Mouse (Mus musculus): ENCODE measurements at regions not wholly inside any gene's neighbourhood (a gene's known extent, or its start where the extent isn't known, plus 50 kb on each side); places are given as distances from the start of the nearest gene placed in this dataset.
A peak's percentile ranks its signal among the peaks of the same experiment; 100 is the strongest.

DNA sequence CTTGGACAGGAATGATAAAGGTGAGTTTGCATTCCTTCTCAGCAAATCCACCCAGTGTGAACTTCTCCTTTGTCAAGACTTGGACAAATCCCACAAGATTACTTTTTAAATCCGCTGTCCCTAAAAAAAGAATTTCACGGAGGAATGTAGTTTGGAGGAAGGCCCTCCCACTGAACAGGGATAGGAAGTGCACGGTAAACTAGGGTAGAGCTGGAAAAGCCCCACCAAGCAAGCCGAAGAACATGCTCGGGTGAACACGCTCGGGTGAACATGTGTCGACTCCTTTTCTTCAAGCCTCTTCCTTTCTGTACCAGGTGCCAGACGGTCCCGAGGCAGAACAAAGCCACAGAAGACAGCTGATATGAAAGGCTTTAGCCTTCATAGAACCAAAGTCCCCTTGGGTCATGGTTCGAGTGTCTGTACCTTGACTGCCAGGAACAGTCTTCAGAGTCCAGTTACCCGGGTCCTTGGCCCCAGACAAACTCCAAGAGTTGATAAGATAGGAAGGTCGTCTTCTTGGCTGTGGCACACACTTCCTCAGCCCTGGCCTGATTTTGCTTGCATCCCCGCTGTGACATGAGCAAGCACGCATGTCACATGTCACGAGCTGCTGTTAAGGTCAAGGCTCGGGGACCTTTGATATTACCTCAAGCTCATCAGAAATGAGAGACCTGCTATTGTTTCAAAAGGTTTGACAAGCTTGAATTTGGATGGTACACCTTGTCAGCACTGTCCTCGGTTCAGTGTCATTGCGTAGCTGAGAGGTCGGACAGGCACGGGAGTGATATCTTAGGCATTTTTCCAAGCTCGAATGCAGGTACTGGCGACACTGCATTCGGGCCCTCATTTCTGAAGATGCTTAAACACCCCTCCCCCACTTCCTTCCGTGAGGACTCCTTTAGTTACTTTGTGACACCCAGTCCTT is 51.5 kb upstream of the Ryk start:
- no peak for ATAC-seq
- Histone ChIP-seq H3K9ac (replicated peaks; ENCODE audit: low read depth, low read length) (no peak overlapping the region), H3K36me3 (ENCODE audit: control insufficient read depth, insufficient read depth) (no peaks in the 10 kb centered on the region), H3K27ac (ENCODE audit: low read length) (no peak overlapping the region), H3K9me3 (ENCODE audit: control insufficient read depth, low read length) (no peaks in the 10 kb centered on the region), H3K4me2 (ENCODE audit: low read length) (no peak overlapping the region), H3K4me3 (replicated peaks; ENCODE audit: low read length) (no peak overlapping the region), H3K4me1 (replicated peaks; ENCODE audit: control insufficient read depth, insufficient read depth, low read length) (no peaks in the 10 kb centered on the region), H3K27me3 (replicated peaks; ENCODE audit: control insufficient read depth, insufficient read depth, low read length) (no peaks in the 10 kb centered on the region)
- WGBS, result 64% methylated on average over 25 of the region's 25 CpGs

DNA sequence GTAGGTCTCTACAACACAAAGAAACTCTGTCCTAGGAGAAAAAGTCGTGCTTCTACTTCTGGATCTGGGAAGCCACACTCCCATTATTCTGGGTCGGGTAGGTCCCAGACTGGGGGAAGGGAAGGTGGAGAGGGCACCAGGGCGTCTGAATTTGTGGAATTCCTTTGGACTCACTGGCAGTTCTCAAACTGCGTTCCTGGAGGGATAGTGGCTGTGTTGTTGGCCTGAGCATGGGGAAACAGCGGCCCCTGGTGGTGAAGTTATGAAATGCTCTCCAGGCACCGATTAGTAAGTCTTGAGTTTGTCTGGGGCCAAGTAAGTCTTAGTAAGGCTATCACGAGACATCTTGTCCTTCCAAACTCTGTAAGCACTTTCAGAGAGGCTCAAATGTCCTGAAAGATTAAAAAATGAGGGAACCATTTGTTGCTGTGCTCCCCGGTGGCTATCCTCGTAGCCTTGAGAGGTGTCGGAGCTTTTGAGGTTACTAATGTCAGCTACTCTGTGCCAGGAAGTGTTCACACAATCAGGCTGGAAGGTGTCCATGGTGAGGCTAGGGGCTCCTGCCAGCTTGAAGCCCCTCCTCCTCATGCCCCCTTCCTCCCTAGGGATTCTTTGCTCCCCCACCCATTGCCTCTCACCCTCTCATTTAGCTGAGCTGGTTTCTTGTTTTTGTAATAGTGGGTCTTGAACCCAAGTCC is 50.2 kb upstream of the Ryk start:
- no peaks in the 10 kb centered on the region for H3K27me3 ChIP-seq (replicated peaks; ENCODE audit: control insufficient read depth, insufficient read depth, low read length)
- no peaks in the 10 kb centered on the region for H3K36me3 ChIP-seq (ENCODE audit: control insufficient read depth, insufficient read depth)
- H3K4me2 ChIP-seq (ENCODE audit: low read length), result no peak overlapping the region
- no peak overlapping the region for H3K4me3 ChIP-seq (replicated peaks; ENCODE audit: low read length)
- no peaks in the 10 kb centered on the region for H3K9me3 ChIP-seq (ENCODE audit: control insufficient read depth, low read length)
- 12% methylated on average over 10 of the region's 10 CpGs for WGBS
- peak; percentile 58 for ATAC-seq
- no peaks in the 10 kb centered on the region for H3K4me1 ChIP-seq (replicated peaks; ENCODE audit: control insufficient read depth, insufficient read depth, low read length)
- H3K27ac ChIP-seq (ENCODE audit: low read length), result no peak overlapping the region
- no peak overlapping the region for H3K9ac ChIP-seq (replicated peaks; ENCODE audit: low read depth, low read length)

Measured in forebrain, embryonic 16.5 days (tissue).